Mouse (Mus musculus) inflammation-experienced regulatory T-cells (primary cell): Measurements from ENCODE around the gene Olfr834. TPM values are rescaled to one million over a fixed set of nuclear protein-coding genes. Genes with fewer than 3 reads are reported as not detected.

Experiments
- polyA plus RNA-seq, 2 experiments: library from polyadenylated mRNA; unstranded; fragments of 100-300 nt; shearing (Covaris generic); gene quantifications; one replicate each; pipeline ENCODE4 v1.2.1; 2017

Olfr834 gene
- not detected for polyA plus RNA-seq

DNA sequence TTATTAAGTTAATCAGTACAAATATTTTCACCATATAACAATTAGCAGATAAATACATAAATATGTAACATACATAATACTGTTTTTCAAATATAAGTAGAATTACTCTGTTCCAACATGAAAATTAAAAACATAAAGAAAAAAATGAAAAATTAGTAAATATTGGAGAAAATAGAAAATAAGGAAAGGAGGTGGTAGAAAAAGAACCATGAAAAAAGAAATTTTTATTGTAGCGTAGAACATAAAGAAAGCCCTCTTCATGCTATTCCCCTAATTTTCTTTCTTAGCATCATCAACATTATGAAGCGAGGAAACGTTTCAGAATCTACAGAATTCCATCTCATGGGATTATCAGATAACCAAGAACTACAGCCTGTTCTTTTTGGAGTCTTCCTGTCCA lies at the start of gene Olfr834:
TSS of gene Olfr834 (plus strand) at position 301 of the 400 bp plus-strand sequence.

DNA sequence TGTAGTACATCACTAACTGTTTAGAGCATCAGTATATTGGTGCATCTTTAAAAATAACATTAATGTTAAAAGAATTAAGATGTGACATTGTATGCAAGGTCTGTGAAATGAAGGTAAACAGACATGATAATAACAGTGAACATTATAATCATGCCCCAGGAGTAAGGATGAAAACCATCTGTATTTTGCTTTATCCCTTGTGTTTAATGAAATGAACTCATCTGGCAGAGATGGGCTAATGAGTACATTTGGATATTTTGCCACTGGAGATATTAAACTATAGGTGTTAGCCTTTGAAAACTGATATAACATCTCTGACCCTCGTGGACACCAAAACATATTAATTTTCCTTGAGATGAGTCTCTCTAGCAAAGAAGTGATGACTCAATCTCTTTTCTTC lies 44.6 kb downstream of the Olfr834 start, which contains the start of gene Olfr835:
TSS of gene Olfr835 (plus strand) at position 301 of the 400 bp plus-strand sequence.

Other genes with a start within 250 kb of the Olfr834 start
- under 1 TPM; 0.14 to 0.83 TPM for gene Olfr24, start 224.0 kb upstream of the Olfr834 start, polyA plus RNA-seq
- not detected for gene Olfr828, start 168.5 kb upstream of the Olfr834 start, polyA plus RNA-seq
- gene Olfr829, start 133.1 kb upstream of the Olfr834 start, polyA plus RNA-seq, result not detected
- under 1 TPM in 1 of 2 experiments, not detected in 1; 0.13 TPM for gene Olfr830, start 113.3 kb upstream of the Olfr834 start, polyA plus RNA-seq
- gene Olfr832, start 50.9 kb upstream of the Olfr834 start, polyA plus RNA-seq, result not detected
- gene Olfr835, start 44.7 kb downstream of the Olfr834 start, polyA plus RNA-seq, result not detected
- under 1 TPM; 0.12 to 0.29 TPM for gene Olfr836, start 132.4 kb downstream of the Olfr834 start, polyA plus RNA-seq
- gene Olfr837, start 148.3 kb downstream of the Olfr834 start, polyA plus RNA-seq, result under 1 TPM; 0.25 to 0.54 TPM
- gene Olfr839-ps1, start 189.3 kb downstream of the Olfr834 start, polyA plus RNA-seq, result under 1 TPM in 1 of 2 experiments, not detected in 1; 0.09 TPM